Mouse (Mus musculus): ENCODE measurements around the gene Mafb.

Mafb gene

DNA sequence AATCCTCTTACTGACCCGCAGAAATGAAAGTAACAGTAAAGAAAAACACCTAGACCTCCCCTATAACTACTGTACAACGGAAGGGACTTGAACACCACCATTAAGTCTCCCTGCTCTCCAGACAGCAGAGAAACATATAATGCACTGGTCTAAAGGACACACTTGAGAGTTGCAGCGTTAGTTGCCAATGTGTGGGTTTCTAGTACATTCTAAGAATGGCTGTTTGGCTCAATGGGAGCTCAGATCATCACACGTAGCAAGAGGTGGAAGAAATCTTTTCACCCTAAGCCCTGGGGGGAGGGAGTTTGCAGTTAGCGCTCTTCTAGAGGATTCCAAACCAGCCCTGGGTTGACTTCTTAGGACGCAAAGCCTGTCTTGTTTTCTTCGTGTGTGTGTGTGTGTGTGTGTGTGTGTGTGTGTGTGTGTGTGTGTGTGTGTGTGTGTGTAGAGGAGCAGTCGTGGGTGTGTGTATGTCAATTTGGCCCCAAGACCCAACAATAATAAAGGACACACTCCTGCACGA, 2.7 kb downstream of the Mafb start:
- no peak for DNase-seq (ENCODE audit: extremely low read depth, low read depth)

DNA sequence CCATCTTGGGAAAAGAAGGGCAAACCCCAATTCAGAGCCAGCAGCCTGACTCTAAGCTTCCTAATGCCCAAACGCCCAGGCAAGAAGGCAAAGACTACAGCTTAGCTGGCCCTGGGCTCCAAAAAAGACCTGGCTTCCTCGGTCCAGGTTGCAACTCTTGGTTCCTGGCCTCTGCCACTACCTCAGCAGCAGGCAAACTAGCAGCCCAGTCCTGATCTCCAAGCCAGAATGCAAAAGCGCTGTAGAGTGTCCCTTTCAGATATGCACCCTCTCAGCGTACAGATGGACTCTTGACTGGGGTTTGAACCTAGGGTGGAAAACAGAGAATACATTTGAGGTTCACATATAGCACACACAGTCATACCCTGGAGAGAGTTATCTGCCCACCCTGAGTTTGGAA, 3.7 kb downstream of the Mafb start:
- DNase-seq (ENCODE audit: extremely low read depth, low read depth), result no peak

- no peak for DNase-seq (ENCODE audit: extremely low read depth, low read depth)
Measured at GRCm38 (mm10) chr2:160361442-160362121, 5.3 kb downstream of the Mafb start.

DNA sequence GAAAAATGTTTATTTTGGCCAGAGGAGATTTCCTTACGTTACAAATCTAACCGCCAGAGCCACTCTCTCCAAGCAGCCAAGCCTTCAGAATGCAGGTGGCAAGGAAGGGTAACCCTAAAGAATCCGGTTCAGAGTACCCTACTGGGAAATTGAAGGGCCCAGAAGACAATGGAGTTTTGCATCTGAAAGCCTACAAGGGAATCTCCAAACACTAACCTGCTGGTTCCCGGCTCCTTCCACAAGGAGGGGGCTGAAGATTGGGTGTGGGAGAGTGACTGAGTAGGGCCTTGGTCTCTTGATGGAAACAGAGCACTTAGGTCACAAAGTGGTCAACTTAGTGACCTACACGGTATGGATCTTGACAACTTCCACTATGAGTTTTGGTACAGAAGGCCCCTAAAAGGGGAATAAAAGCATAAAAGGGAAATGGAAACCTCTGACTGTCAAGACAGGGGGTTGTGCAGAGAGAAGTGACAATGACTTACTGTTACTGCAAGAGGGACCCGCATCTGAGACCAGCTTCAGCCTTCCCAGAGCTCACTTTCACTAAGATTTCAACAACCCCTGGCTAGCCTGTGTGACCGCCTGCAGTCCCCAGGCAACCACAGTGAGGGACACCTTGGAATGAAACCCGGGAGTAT, 6.5 kb downstream of the Mafb start:
- DNase-seq (ENCODE audit: extremely low read depth, low read depth), result no peak

DNA sequence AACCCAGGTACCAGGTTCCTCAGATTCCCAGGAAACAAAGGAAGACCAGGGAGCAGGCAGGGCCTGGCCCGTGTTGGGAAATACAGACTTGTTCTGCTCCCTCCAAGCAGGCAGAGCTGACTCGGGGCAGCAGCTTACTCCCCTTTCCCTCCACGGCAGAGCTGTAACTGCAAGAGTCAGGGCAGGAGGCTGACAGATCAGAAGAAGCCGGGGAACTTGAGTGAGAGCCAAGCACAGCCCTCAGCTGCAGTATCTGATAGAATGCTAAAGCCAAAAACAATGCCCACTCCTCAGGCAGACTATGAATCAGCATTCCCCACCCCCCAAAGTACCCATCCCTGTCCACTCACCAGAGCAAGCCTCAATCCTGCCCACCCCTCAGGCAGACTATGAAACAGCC, 8.0 kb downstream of the Mafb start:
- no peak for DNase-seq (ENCODE audit: extremely low read depth, low read depth)

- no peak for DNase-seq (ENCODE audit: extremely low read depth, low read depth)
Measured at GRCm38 (mm10) chr2:160357442-160357841, 9.4 kb downstream of the Mafb start.

GRCm38 (mm10) chr2:160356132-160356531, 10.7 kb downstream of the Mafb start:
- no peak for DNase-seq (ENCODE audit: extremely low read depth, low read depth)

- DNase-seq (ENCODE audit: extremely low read depth, low read depth), result no peak
Measured at GRCm38 (mm10) chr2:160354319-160354718, 12.5 kb downstream of the Mafb start.

DNA sequence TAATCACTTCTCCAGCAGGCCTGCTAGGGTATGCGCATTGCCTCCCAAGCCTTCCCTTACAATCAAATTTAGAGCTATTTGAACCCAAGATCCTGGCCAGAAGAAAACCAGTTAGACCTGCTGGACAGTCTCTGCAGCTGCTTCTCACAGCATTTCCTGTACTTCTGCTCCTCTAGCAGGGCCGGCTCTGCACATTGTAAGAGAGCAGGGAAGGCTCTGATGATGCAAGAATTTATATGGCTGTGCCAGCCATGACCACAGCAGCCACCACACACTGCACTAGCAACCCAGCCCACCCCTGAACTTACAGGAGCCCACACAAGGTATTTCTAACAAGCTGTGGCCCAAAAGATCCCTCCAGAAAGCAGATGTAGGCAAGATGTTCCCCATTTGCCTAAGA, 13.3 kb downstream of the Mafb start:
- no peak for DNase-seq (ENCODE audit: extremely low read depth, low read depth)

- no peak for DNase-seq (ENCODE audit: extremely low read depth, low read depth)
Measured at GRCm38 (mm10) chr2:160351038-160351574, 15.8 kb downstream of the Mafb start.

- no peak for DNase-seq (ENCODE audit: extremely low read depth, low read depth)
Measured at GRCm38 (mm10) chr2:160349578-160349977, 17.3 kb downstream of the Mafb start.

- no peak for DNase-seq (ENCODE audit: extremely low read depth, low read depth)
Measured at GRCm38 (mm10) chr2:160348796-160349195, 18.1 kb downstream of the Mafb start.

- no peak for DNase-seq (ENCODE audit: extremely low read depth, low read depth)
Measured at GRCm38 (mm10) chr2:160348072-160348604, 18.7 kb downstream of the Mafb start.

GRCm38 (mm10) chr2:160345644-160346043, 21.2 kb downstream of the Mafb start:
- DNase-seq (ENCODE audit: extremely low read depth, low read depth), result no peak

GRCm38 (mm10) chr2:160340121-160340520, 26.7 kb downstream of the Mafb start:
- DNase-seq (ENCODE audit: extremely low read depth, low read depth), result no peak

DNA sequence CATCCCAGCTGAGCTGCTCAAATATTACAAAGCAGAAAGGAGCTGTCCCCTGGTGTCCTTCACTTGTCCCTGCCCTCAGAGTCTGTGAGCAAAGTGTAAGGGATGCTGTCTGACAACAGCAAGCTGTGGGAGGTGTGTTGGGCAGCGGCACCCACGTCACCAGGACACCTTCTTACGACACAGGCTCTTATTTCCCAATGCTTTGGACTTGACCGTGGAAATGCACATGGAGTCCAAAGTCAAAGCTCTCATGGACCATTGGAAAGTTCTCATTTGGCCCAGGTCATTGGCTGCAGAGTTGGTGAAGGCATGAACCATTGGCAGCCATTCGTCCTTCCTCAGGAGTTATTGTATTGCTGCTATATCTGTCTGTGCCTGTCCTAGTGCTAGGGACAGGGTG, 27.3 kb downstream of the Mafb start:
- DNase-seq (ENCODE audit: extremely low read depth, low read depth), result no peak

- no peak for DNase-seq (ENCODE audit: extremely low read depth, low read depth)
Measured at GRCm38 (mm10) chr2:160336053-160336452, 30.8 kb downstream of the Mafb start.

GRCm38 (mm10) chr2:160335043-160335442, 31.8 kb downstream of the Mafb start:
- DNase-seq (ENCODE audit: extremely low read depth, low read depth), result no peak

DNA sequence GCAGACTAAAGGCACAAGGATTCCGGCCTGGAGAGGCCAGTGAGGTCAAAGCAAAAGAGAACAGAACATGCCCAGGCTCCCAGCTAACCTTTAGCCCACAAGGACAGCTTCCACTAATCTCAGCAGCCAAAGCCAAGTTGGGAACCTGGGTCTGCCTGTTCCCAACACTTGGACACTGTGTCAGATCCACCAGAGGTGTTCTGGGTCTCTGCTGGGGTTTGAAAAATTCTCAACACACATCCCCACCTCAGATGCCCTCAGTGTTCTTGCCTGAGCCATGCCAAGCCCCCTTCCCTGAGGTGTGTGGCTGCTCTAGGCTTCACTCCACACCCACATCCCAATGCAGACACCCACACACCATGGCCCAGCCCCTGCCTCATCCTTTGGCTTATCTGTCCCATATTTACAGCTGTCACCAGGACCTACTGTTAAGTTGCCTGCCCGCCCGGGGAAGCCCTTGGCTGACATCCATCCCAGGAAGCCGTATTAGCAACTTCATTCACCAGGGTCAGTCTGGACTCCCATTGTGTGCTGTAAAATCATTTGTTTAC, 32.7 kb downstream of the Mafb start, which contains the start of gene Gm826:
Gm826 (minus strand) TSS at position 52 of the 551 bp plus-strand sequence.
- DNase-seq (ENCODE audit: extremely low read depth, low read depth), result no peak

GRCm38 (mm10) chr2:160332516-160333325, 34.1 kb downstream of the Mafb start:
- no peak for DNase-seq (ENCODE audit: extremely low read depth, low read depth)

DNA sequence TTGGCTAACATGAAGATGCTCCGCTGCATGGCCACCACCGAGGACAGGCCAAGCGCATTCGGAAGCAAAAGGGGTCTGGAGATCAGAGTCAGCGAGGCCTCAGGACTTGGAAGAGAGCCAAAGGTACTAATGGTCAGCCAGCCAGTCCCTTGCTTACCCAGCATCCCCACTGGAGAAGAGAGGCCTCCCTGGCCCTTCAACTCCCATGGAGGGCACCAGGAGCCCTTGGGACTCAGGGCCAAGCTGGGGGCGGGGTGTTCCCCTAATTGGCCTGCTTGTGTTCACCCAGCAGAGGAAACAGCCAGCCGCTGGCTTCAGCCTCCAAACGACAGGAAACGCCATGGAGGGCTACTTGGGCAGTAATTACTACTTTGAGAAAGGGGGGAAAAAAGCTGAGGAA, 38.0 kb downstream of the Mafb start:
- DNase-seq (ENCODE audit: extremely low read depth, low read depth), result no peak

All from MEL-GATA-1-ER (cell line).